Mouse (Mus musculus) C2C12 (cell line): ENCODE data around the gene Gdpd1.

Source experiments
- CEBPB ChIP-seq: IDR thresholded peaks from one replicate; pipeline ENCODE4 v1.6.1; 2011; ENCODE audit warnings: low read depth, mild to moderate bottlenecking, control low read depth, moderate library complexity
- CTCF ChIP-seq: IDR thresholded peaks from one replicate; pipeline ENCODE4 v1.5.1; 2011; ENCODE audit not compliant: control insufficient read depth, insufficient read depth, insufficient read length
- FOSL1 ChIP-seq: IDR thresholded peaks from one replicate; pipeline ENCODE4 v1.8.0; 2011; ENCODE audit warnings: mild to moderate bottlenecking, low read length; ENCODE audit not compliant: poor library complexity, insufficient read depth, severe bottlenecking
- MAX ChIP-seq: IDR thresholded peaks from one replicate; pipeline ENCODE4 v1.6.1; 2011; ENCODE audit warnings: mild to moderate bottlenecking, control low read depth
- MYOG ChIP-seq: IDR thresholded peaks from one replicate; pipeline ENCODE4 v1.6.1; 2011; ENCODE audit not compliant: control insufficient read depth, insufficient read length; ENCODE audit errors: extremely low read depth
- USF1 ChIP-seq: IDR thresholded peaks from one replicate; pipeline ENCODE4 v1.6.1; 2011; ENCODE audit warnings: low read depth, mild to moderate bottlenecking, control low read depth, moderate library complexity

DNA sequence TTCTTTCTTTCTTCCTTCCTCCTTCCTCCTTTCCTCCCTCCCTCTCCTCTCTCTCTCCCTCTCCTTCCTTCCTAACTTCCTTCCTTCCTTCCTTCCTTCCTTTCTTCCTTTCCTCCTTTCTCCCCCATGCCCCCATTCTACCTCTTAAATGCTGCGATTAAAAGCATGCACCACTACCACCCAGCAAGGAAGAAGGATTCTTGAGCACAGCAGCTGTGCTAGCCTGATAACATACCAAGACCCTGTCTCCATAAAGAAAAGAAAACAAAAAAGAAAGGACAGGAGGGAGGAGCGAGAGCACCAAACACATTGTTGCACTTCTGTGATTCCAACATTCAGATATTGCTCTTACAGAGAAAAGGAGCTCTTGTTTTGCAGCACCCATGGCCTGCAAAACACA is 13.3 kb upstream of the Gdpd1 start:
- TF ChIP-seq CTCF = no peak
- no peak for TF ChIP-seq MAX
- no peak for TF ChIP-seq FOSL1
- TF ChIP-seq CEBPB = no peak
- no peak for TF ChIP-seq MYOG
- no peak for TF ChIP-seq USF1
